Mouse (Mus musculus) myocyte (in vitro differentiated cells): ENCODE results near the gene Olfr594.
"Not testable (repeated sequence)": the region's sequence is repeated elsewhere in the genome, so short reads cannot be mapped to it uniquely, and the experiment has no call there.

Source experiments
- CEBPB ChIP-seq: IDR thresholded peaks from 2 replicates; pipeline ENCODE4 v1.6.1; 2011; ENCODE audit warnings: mild to moderate bottlenecking, moderate library complexity; ENCODE audit not compliant: poor library complexity, insufficient read depth, severe bottlenecking
- E2F4 ChIP-seq: IDR thresholded peaks from one replicate; pipeline ENCODE4 v1.6.1; 2011; ENCODE audit warnings: mild to moderate bottlenecking, control low read depth, moderate library complexity; ENCODE audit not compliant: insufficient read depth
- MAX ChIP-seq: IDR thresholded peaks from one replicate; pipeline ENCODE4 v1.6.1; 2011; ENCODE audit warnings: low read depth, mild to moderate bottlenecking, control low read depth
- MYOD1 ChIP-seq, 3 experiments: IDR thresholded peaks; one replicate each; pipeline ENCODE4 v1.6.1; 2011; ENCODE audit warnings: control low read depth in 2 of 3, low read depth in 2 of 3, mild to moderate bottlenecking in 2 of 3, moderate library complexity in 1 of 3; ENCODE audit not compliant: insufficient read length in 2 of 3, control insufficient read depth in 1 of 3
- MYOG ChIP-seq, 3 experiments: IDR thresholded peaks; one replicate each; pipeline ENCODE4 v1.6.1; 2011; ENCODE audit warnings: control low read depth in 2 of 3, low read depth in 2 of 3, mild to moderate bottlenecking in 2 of 3; ENCODE audit not compliant: insufficient read length in 2 of 3, control insufficient read depth in 1 of 3, insufficient read depth in 1 of 3
- POLR2A ChIP-seq: IDR thresholded peaks from one replicate; pipeline ENCODE4 v1.6.1; 2011; ENCODE audit warnings: low read depth, mild to moderate bottlenecking, control low read depth, moderate library complexity; ENCODE audit not compliant: insufficient read length
- POLR2AphosphoS2 ChIP-seq: IDR thresholded peaks from one replicate; pipeline ENCODE4 v1.6.1; 2011; ENCODE audit warnings: low read depth, control low read depth; ENCODE audit not compliant: insufficient read length
- SRF ChIP-seq: IDR thresholded peaks from one replicate; pipeline ENCODE4 v1.6.1; 2011; ENCODE audit warnings: low read depth; ENCODE audit not compliant: control insufficient read depth, insufficient read length
- TCF12 ChIP-seq: IDR thresholded peaks from one replicate; pipeline ENCODE4 v1.6.1; 2011; ENCODE audit warnings: mild to moderate bottlenecking, control low read depth; ENCODE audit not compliant: poor library complexity, insufficient read depth, severe bottlenecking
- USF1 ChIP-seq: IDR thresholded peaks from one replicate; pipeline ENCODE4 v1.6.1; 2011; ENCODE audit warnings: low read depth, mild to moderate bottlenecking, control low read depth, moderate library complexity

DNA sequence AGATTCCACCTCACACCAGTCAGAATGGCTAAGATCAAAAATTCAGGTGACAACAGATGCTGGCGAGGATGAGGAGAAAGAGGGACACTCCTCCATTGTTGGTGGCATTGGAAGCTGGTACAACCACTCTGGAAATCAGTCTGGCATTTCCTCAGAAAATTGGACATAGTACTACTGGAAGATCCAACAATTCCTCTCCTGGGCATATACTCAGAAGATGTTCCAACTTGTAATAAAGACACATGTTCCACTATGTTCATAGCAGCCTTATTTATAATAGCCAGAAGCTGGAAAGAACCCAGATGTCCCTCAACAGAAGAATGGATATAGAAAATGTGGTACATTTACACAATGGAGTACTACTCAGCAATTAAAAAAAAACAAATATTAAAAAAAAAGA is 32.3 kb upstream of the Olfr594 start, which contains the start of gene Olfr592:
- TF ChIP-seq POLR2A; MAX; MYOD1 (IDR thresholded peaks at IDR 0.05; ENCODE audit: control insufficient read depth in 1 of 3, insufficient read length in 2 of 3, low read depth in 2 of 3); TCF12; USF1; E2F4; MYOG (IDR thresholded peaks at IDR 0.05; ENCODE audit: control insufficient read depth in 1 of 3, insufficient read depth in 1 of 3, insufficient read length in 2 of 3, low read depth in 2 of 3); SRF; POLR2AphosphoS2; CEBPB: not testable (repeated sequence)
